Mouse (Mus musculus) cerebellum, adult 2 months (tissue): Measurements from ENCODE around the gene Oaf. TPM values are rescaled to one million over a fixed set of nuclear protein-coding genes. Genes with fewer than 3 reads are reported as not detected.

Experiments used
- DNase-seq, 2 experiments: peaks; one replicate each; pipeline ENCODE4 v3.0.0; 2021
- H3K27ac ChIP-seq: fragments of 200-500 bp; 2 replicates; pipeline ENCODE4 v1.5.1; 2012; ENCODE audit warnings: low read length, control low read depth, inconsistent platforms; ENCODE audit not compliant: insufficient read depth
- H3K27me3 ChIP-seq: fragments of 200-500 bp; 2 replicates; pipeline ENCODE4 v1.6.1; 2012; ENCODE audit warnings: inconsistent platforms, mild to moderate bottlenecking, low read length, moderate library complexity; ENCODE audit not compliant: control insufficient read depth, insufficient read depth
- H3K4me1 ChIP-seq: fragments of 200-500 bp; 2 replicates; pipeline ENCODE4 v1.6.1; 2011; ENCODE audit warnings: low read length; ENCODE audit not compliant: control insufficient read depth, insufficient read depth
- H3K4me3 ChIP-seq: fragments of 200-500 bp; replicated peaks from 2 replicates; pipeline ENCODE3; 2011; ENCODE audit warnings: mild to moderate bottlenecking, low read depth, low read length, control low read depth; ENCODE audit not compliant: insufficient read depth
- CTCF ChIP-seq: fragments of 200-500 bp; IDR thresholded peaks from 2 replicates; pipeline ENCODE4 v1.5.1; 2011; ENCODE audit warnings: low read depth, mild to moderate bottlenecking, control low read depth, low read length, moderate library complexity, borderline replicate concordance; ENCODE audit not compliant: insufficient read depth
- POLR2A ChIP-seq: fragments of 200-500 bp; IDR thresholded peaks from 2 replicates; pipeline ENCODE4 v1.6.1; 2011; ENCODE audit warnings: low read length, control low read depth, borderline replicate concordance; ENCODE audit not compliant: insufficient read depth
- WGBS: fragments of 180-500 bp; shearing (Covaris S2); methylation state at CpG from one replicate; pipeline ENCODE4 v1.1.7; 2018; 5-methylcytosine and 5-hydroxymethylcytosine counted together
- polyA plus RNA-seq: library from polyadenylated mRNA; depleted of rRNA; stranded (reverse); fragments of >200 nt; gene quantifications from 2 replicates; pipeline ENCODE4 v1.2.3, GENCODE M21; 2012; rRNA removed

The Oaf gene
- 5.2 and 6.3 TPM in 2 replicates for polyA plus RNA-seq

GRCm38 (mm10) chr9:43239712-43240593 lies at the start of gene Oaf:
Gene Oaf (minus strand): TSS chr9:43239911.
- Histone ChIP-seq H3K27me3 (0 out of 2 replicates have a peak, but pooled peaks cover 2% of the 10 kb centered on the region), H3K4me1 (no peaks in the 10 kb centered on the region), H3K27ac (no peak within 1 kb of the TSS), H3K4me3 (peak within 1 kb of the TSS; percentile 28)
- no peak for TF ChIP-seq POLR2A
- no peak for TF ChIP-seq CTCF
- peak; percentile 23 to 34 for DNase-seq
- 6% methylated on average over 44 of the region's 44 CpGs for WGBS

GRCm38 (mm10) chr9:43286870-43287269 lies 47.2 kb upstream of the Oaf start:
- Histone ChIP-seq H3K27ac (no peak overlapping the region), H3K4me1 (no peaks in the 10 kb centered on the region), H3K4me3 (no peak overlapping the region), H3K27me3 (no peaks in the 10 kb centered on the region; the same call in 1 of the 2 replicates)
- DNase-seq = peak; percentile 22 to 56
- 9% methylated on average over 20 of the region's 20 CpGs for WGBS
- TF ChIP-seq POLR2A (no peak), CTCF (peak; percentile 68)

- H3K27ac ChIP-seq = no peak overlapping the region
- no peak overlapping the region for H3K4me3 ChIP-seq
- TF ChIP-seq POLR2A (no peak), CTCF (no peak)
- 83% methylated on average over 4 of the region's 4 CpGs for WGBS
- DNase-seq = no peak
- no peaks in the 10 kb centered on the region for H3K4me1 ChIP-seq
- no peaks in the 10 kb centered on the region; the same call in 1 of the 2 replicates for H3K27me3 ChIP-seq
Measured at GRCm38 (mm10) chr9:43285281-43285680, 45.6 kb upstream of the Oaf start.

GRCm38 (mm10) chr9:43284284-43284683 lies 44.6 kb upstream of the Oaf start:
- Histone ChIP-seq H3K4me1 (no peaks in the 10 kb centered on the region), H3K27me3 (no peaks in the 10 kb centered on the region; the same call in 1 of the 2 replicates), H3K4me3 (no peak overlapping the region), H3K27ac (no peak overlapping the region)
- peak; percentile 97 for TF ChIP-seq CTCF
- no peak for TF ChIP-seq POLR2A
- DNase-seq = peak; percentile 64 to 73
- 5% methylated on average over 6 of the region's 6 CpGs for WGBS

- Histone ChIP-seq H3K4me1 (no peaks in the 10 kb centered on the region), H3K27me3 (no peaks in the 10 kb centered on the region; the same call in 1 of the 2 replicates), H3K27ac (no peak overlapping the region), H3K4me3 (no peak overlapping the region)
- DNase-seq = no peak
- 78% methylated on average over 9 of the region's 9 CpGs for WGBS
- TF ChIP-seq POLR2A (no peak), CTCF (no peak)
Measured at GRCm38 (mm10) chr9:43273735-43274134, 34.0 kb upstream of the Oaf start.

- TF ChIP-seq POLR2A (no peak), CTCF (no peak)
- H3K27ac ChIP-seq = no peak overlapping the region
Measured at GRCm38 (mm10) chr9:43271761-43272518, 32.2 kb upstream of the Oaf start.

GRCm38 (mm10) chr9:43270723-43271252 lies 31.1 kb upstream of the Oaf start:
- TF ChIP-seq POLR2A = no peak
- TF ChIP-seq CTCF = no peak
- no peak overlapping the region for H3K4me3 ChIP-seq
- H3K4me1 ChIP-seq = no peaks in the 10 kb centered on the region
- H3K27ac ChIP-seq = no peak overlapping the region
- WGBS = 6% methylated on average over 17 of the region's 17 CpGs
- DNase-seq = no peak
- H3K27me3 ChIP-seq = no peaks in the 10 kb centered on the region; the same call in 1 of the 2 replicates

More at GRCm38 (mm10) chr9:43271761-43272518, 32.2 kb upstream of the Oaf start:
- no peaks in the 10 kb centered on the region; the same call in 1 of the 2 replicates for H3K27me3 ChIP-seq
- no peaks in the 10 kb centered on the region for H3K4me1 ChIP-seq
- 69% methylated on average over 14 of the region's 14 CpGs for WGBS
- no peak overlapping the region for H3K4me3 ChIP-seq
- no peak for DNase-seq
